Mouse (Mus musculus): ENCODE results near the gene Lrch1. TPM values are rescaled to one million over a fixed set of nuclear protein-coding genes. Genes with fewer than 3 reads are reported as not detected.

The Lrch1 gene
- polyA plus RNA-seq, 1 experiment: 13.6 TPM

- no peak overlapping the region for H3K27ac ChIP-seq (ENCODE audit: insufficient read depth, low read length)
- no peaks in the 10 kb centered on the region for H3K4me1 ChIP-seq (ENCODE audit: control insufficient read depth, insufficient read depth, low read length)
- TF ChIP-seq POLR2A (IDR thresholded peaks at IDR 0.05; ENCODE audit: extremely low read depth, insufficient read depth, low read length) (no peak), CTCF (IDR thresholded peaks at IDR 0.05; ENCODE audit: extremely low read depth, insufficient read depth, low read length) (no peak)
- no peak overlapping the region for H3K4me3 ChIP-seq (ENCODE audit: insufficient read depth, low read length)
Measured at GRCm38 (mm10) chr14:74790535-74790934, 157.1 kb downstream of the Lrch1 start.

GRCm38 (mm10) chr14:74788766-74789165 lies 158.9 kb downstream of the Lrch1 start:
- H3K4me1 ChIP-seq (ENCODE audit: control insufficient read depth, insufficient read depth, low read length): peaks cover 1% of the 10 kb centered on the region; the same call in 1 of the 2 replicates
- TF ChIP-seq CTCF (IDR thresholded peaks at IDR 0.05; ENCODE audit: extremely low read depth, insufficient read depth, low read length) (peak; percentile 24; the same call in 1 of the 2 replicates), POLR2A (IDR thresholded peaks at IDR 0.05; ENCODE audit: extremely low read depth, insufficient read depth, low read length) (no peak)
- no peak overlapping the region for H3K4me3 ChIP-seq (ENCODE audit: insufficient read depth, low read length)
- H3K27ac ChIP-seq (ENCODE audit: insufficient read depth, low read length): no peak overlapping the region

GRCm38 (mm10) chr14:74787717-74788116 lies 160.0 kb downstream of the Lrch1 start:
- Histone ChIP-seq H3K4me1 (ENCODE audit: control insufficient read depth, insufficient read depth, low read length) (peaks cover 1% of the 10 kb centered on the region; the same call in 1 of the 2 replicates), H3K4me3 (ENCODE audit: insufficient read depth, low read length) (no peak overlapping the region), H3K27ac (ENCODE audit: insufficient read depth, low read length) (no peak overlapping the region)
- TF ChIP-seq CTCF (IDR thresholded peaks at IDR 0.05; ENCODE audit: extremely low read depth, insufficient read depth, low read length) (no peak), POLR2A (IDR thresholded peaks at IDR 0.05; ENCODE audit: extremely low read depth, insufficient read depth, low read length) (no peak)

GRCm38 (mm10) chr14:74784243-74784934 lies 163.3 kb downstream of the Lrch1 start:
- H3K4me1 ChIP-seq (ENCODE audit: control insufficient read depth, insufficient read depth, low read length): peaks cover 1% of the 10 kb centered on the region; the same call in 1 of the 2 replicates
- no peak overlapping the region for H3K4me3 ChIP-seq (ENCODE audit: insufficient read depth, low read length)
- TF ChIP-seq POLR2A (IDR thresholded peaks at IDR 0.05; ENCODE audit: extremely low read depth, insufficient read depth, low read length) (no peak), CTCF (IDR thresholded peaks at IDR 0.05; ENCODE audit: extremely low read depth, insufficient read depth, low read length) (no peak)
- no peak overlapping the region for H3K27ac ChIP-seq (ENCODE audit: insufficient read depth, low read length)

- Histone ChIP-seq H3K4me3 (ENCODE audit: insufficient read depth, low read length) (no peak overlapping the region), H3K4me1 (ENCODE audit: control insufficient read depth, insufficient read depth, low read length) (no peaks in the 10 kb centered on the region), H3K27ac (ENCODE audit: insufficient read depth, low read length) (no peak overlapping the region)
- TF ChIP-seq CTCF (IDR thresholded peaks at IDR 0.05; ENCODE audit: extremely low read depth, insufficient read depth, low read length): no peak
- no peak for TF ChIP-seq POLR2A (IDR thresholded peaks at IDR 0.05; ENCODE audit: extremely low read depth, insufficient read depth, low read length)
Measured at GRCm38 (mm10) chr14:74774046-74774619, 173.5 kb downstream of the Lrch1 start.

GRCm38 (mm10) chr14:74767892-74768291 lies 179.8 kb downstream of the Lrch1 start:
- H3K4me1 ChIP-seq (ENCODE audit: control insufficient read depth, insufficient read depth, low read length): no peaks in the 10 kb centered on the region
- TF ChIP-seq POLR2A (IDR thresholded peaks at IDR 0.05; ENCODE audit: extremely low read depth, insufficient read depth, low read length) (no peak), CTCF (IDR thresholded peaks at IDR 0.05; ENCODE audit: extremely low read depth, insufficient read depth, low read length) (no peak)
- H3K27ac ChIP-seq (ENCODE audit: insufficient read depth, low read length): no peak overlapping the region
- H3K4me3 ChIP-seq (ENCODE audit: insufficient read depth, low read length): no peak overlapping the region

GRCm38 (mm10) chr14:74764191-74764918 lies 183.3 kb downstream of the Lrch1 start:
- no peaks in the 10 kb centered on the region for H3K4me1 ChIP-seq (ENCODE audit: control insufficient read depth, insufficient read depth, low read length)
- peak; percentile 81 for TF ChIP-seq CTCF (IDR thresholded peaks at IDR 0.05; ENCODE audit: extremely low read depth, insufficient read depth, low read length)
- TF ChIP-seq POLR2A (IDR thresholded peaks at IDR 0.05; ENCODE audit: extremely low read depth, insufficient read depth, low read length): no peak
- H3K4me3 ChIP-seq (ENCODE audit: insufficient read depth, low read length): no peak overlapping the region
- no peak overlapping the region for H3K27ac ChIP-seq (ENCODE audit: insufficient read depth, low read length)

- H3K4me1 ChIP-seq (ENCODE audit: control insufficient read depth, insufficient read depth, low read length): no peaks in the 10 kb centered on the region
- H3K4me3 ChIP-seq (ENCODE audit: insufficient read depth, low read length): no peak overlapping the region
- TF ChIP-seq POLR2A (IDR thresholded peaks at IDR 0.05; ENCODE audit: extremely low read depth, insufficient read depth, low read length) (no peak), CTCF (IDR thresholded peaks at IDR 0.05; ENCODE audit: extremely low read depth, insufficient read depth, low read length) (no peak)
- no peak overlapping the region for H3K27ac ChIP-seq (ENCODE audit: insufficient read depth, low read length)
Measured at GRCm38 (mm10) chr14:74736850-74737249, 210.8 kb downstream of the Lrch1 start.

GRCm38 (mm10) chr14:74735471-74735870 lies 212.2 kb downstream of the Lrch1 start:
- TF ChIP-seq CTCF (IDR thresholded peaks at IDR 0.05; ENCODE audit: extremely low read depth, insufficient read depth, low read length): no peak
- no peak for TF ChIP-seq POLR2A (IDR thresholded peaks at IDR 0.05; ENCODE audit: extremely low read depth, insufficient read depth, low read length)
- Histone ChIP-seq H3K4me3 (ENCODE audit: insufficient read depth, low read length) (no peak overlapping the region), H3K27ac (ENCODE audit: insufficient read depth, low read length) (no peak overlapping the region), H3K4me1 (ENCODE audit: control insufficient read depth, insufficient read depth, low read length) (no peaks in the 10 kb centered on the region)
